Mouse (Mus musculus): Measurements from ENCODE around the gene Ptprn2. TPM values are rescaled to one million over a fixed set of nuclear protein-coding genes. Genes with fewer than 3 reads are reported as not detected.

Ptprn2 gene
- polyA plus RNA-seq, 1 experiment from 2014 or later: 0.08 TPM

- Histone ChIP-seq H3K9ac (ENCODE audit: low read depth, low read length) (no peak overlapping the region), H3K4me1 (ENCODE audit: control insufficient read depth, insufficient read depth, low read length) (no peaks in the 10 kb centered on the region), H3K27me3 (ENCODE audit: control insufficient read depth, insufficient read depth, low read length) (no peaks in the 10 kb centered on the region), H3K4me2 (replicated peaks; ENCODE audit: low read depth, low read length) (no peak overlapping the region), H3K27ac (ENCODE audit: low read depth, low read length) (no peak overlapping the region), H3K36me3 (ENCODE audit: control insufficient read depth, insufficient read depth, low read length) (no peaks in the 10 kb centered on the region), H3K4me3 (ENCODE audit: low read length) (no peak overlapping the region), H3K9me3 (ENCODE audit: control insufficient read depth, low read length) (no peaks in the 10 kb centered on the region)
- no peak for ATAC-seq (ENCODE audit: low FRiP score, low TSS enrichment)
- 86% methylated on average over 1 of the region's 1 CpGs for WGBS
These were observed 267.3 kb downstream of the Ptprn2 start for GRCm38 (mm10) chr12:116752784-116753183.

- H3K9ac ChIP-seq (ENCODE audit: low read depth, low read length): no peak overlapping the region
- no peak overlapping the region for H3K4me3 ChIP-seq (ENCODE audit: low read length)
- H3K4me1 ChIP-seq (ENCODE audit: control insufficient read depth, insufficient read depth, low read length): no peaks in the 10 kb centered on the region
- no peaks in the 10 kb centered on the region for H3K27me3 ChIP-seq (ENCODE audit: control insufficient read depth, insufficient read depth, low read length)
- no peak overlapping the region for H3K4me2 ChIP-seq (replicated peaks; ENCODE audit: low read depth, low read length)
- no peak for ATAC-seq (ENCODE audit: low FRiP score, low TSS enrichment)
- H3K9me3 ChIP-seq (ENCODE audit: control insufficient read depth, low read length): no peaks in the 10 kb centered on the region
- H3K36me3 ChIP-seq (ENCODE audit: control insufficient read depth, insufficient read depth, low read length): no peaks in the 10 kb centered on the region
- H3K27ac ChIP-seq (ENCODE audit: low read depth, low read length): no peak overlapping the region
These were observed 278.4 kb downstream of the Ptprn2 start for GRCm38 (mm10) chr12:116763961-116764360.

- Histone ChIP-seq H3K27me3 (ENCODE audit: control insufficient read depth, insufficient read depth, low read length) (no peaks in the 10 kb centered on the region), H3K27ac (ENCODE audit: low read depth, low read length) (no peak overlapping the region), H3K36me3 (ENCODE audit: control insufficient read depth, insufficient read depth, low read length) (no peaks in the 10 kb centered on the region), H3K4me1 (ENCODE audit: control insufficient read depth, insufficient read depth, low read length) (no peaks in the 10 kb centered on the region), H3K4me3 (ENCODE audit: low read length) (no peak overlapping the region), H3K9ac (ENCODE audit: low read depth, low read length) (no peak overlapping the region), H3K9me3 (ENCODE audit: control insufficient read depth, low read length) (no peaks in the 10 kb centered on the region), H3K4me2 (replicated peaks; ENCODE audit: low read depth, low read length) (no peak overlapping the region)
- WGBS: 87% methylated on average over 6 of the region's 6 CpGs
- no peak for ATAC-seq (ENCODE audit: low FRiP score, low TSS enrichment)
These were observed 285.4 kb downstream of the Ptprn2 start for GRCm38 (mm10) chr12:116770911-116771310.

GRCm38 (mm10) chr12:116771493-116771892 lies 286.0 kb downstream of the Ptprn2 start:
- Histone ChIP-seq H3K36me3 (ENCODE audit: control insufficient read depth, insufficient read depth, low read length) (no peaks in the 10 kb centered on the region), H3K4me1 (ENCODE audit: control insufficient read depth, insufficient read depth, low read length) (no peaks in the 10 kb centered on the region), H3K4me3 (ENCODE audit: low read length) (no peak overlapping the region), H3K9me3 (ENCODE audit: control insufficient read depth, low read length) (no peaks in the 10 kb centered on the region), H3K27ac (ENCODE audit: low read depth, low read length) (no peak overlapping the region), H3K4me2 (replicated peaks; ENCODE audit: low read depth, low read length) (no peak overlapping the region), H3K27me3 (ENCODE audit: control insufficient read depth, insufficient read depth, low read length) (no peaks in the 10 kb centered on the region), H3K9ac (ENCODE audit: low read depth, low read length) (no peak overlapping the region)
- ATAC-seq (ENCODE audit: low FRiP score, low TSS enrichment): no peak
- 73% methylated on average over 4 of the region's 4 CpGs for WGBS

- Histone ChIP-seq H3K27ac (ENCODE audit: low read depth, low read length) (no peak overlapping the region), H3K36me3 (ENCODE audit: control insufficient read depth, insufficient read depth, low read length) (no peaks in the 10 kb centered on the region), H3K4me3 (ENCODE audit: low read length) (no peak overlapping the region), H3K27me3 (ENCODE audit: control insufficient read depth, insufficient read depth, low read length) (no peaks in the 10 kb centered on the region), H3K4me2 (replicated peaks; ENCODE audit: low read depth, low read length) (no peak overlapping the region), H3K9ac (ENCODE audit: low read depth, low read length) (no peak overlapping the region), H3K4me1 (ENCODE audit: control insufficient read depth, insufficient read depth, low read length) (no peaks in the 10 kb centered on the region), H3K9me3 (ENCODE audit: control insufficient read depth, low read length) (no peaks in the 10 kb centered on the region)
- ATAC-seq (ENCODE audit: low FRiP score, low TSS enrichment): no peak
- WGBS: 38% methylated on average over 7 of the region's 7 CpGs
These were observed 286.6 kb downstream of the Ptprn2 start for GRCm38 (mm10) chr12:116772081-116772566.

- H3K9me3 ChIP-seq (ENCODE audit: control insufficient read depth, low read length): no peaks in the 10 kb centered on the region
- no peaks in the 10 kb centered on the region for H3K27me3 ChIP-seq (ENCODE audit: control insufficient read depth, insufficient read depth, low read length)
- H3K36me3 ChIP-seq (ENCODE audit: control insufficient read depth, insufficient read depth, low read length): no peaks in the 10 kb centered on the region
- H3K27ac ChIP-seq (ENCODE audit: low read depth, low read length): no peak overlapping the region
- WGBS: 86% methylated on average over 3 of the region's 3 CpGs
- ATAC-seq (ENCODE audit: low FRiP score, low TSS enrichment): no peak
- H3K9ac ChIP-seq (ENCODE audit: low read depth, low read length): no peak overlapping the region
- no peaks in the 10 kb centered on the region for H3K4me1 ChIP-seq (ENCODE audit: control insufficient read depth, insufficient read depth, low read length)
- no peak overlapping the region for H3K4me3 ChIP-seq (ENCODE audit: low read length)
- H3K4me2 ChIP-seq (replicated peaks; ENCODE audit: low read depth, low read length): no peak overlapping the region
These were observed 287.8 kb downstream of the Ptprn2 start for GRCm38 (mm10) chr12:116773344-116773743.

GRCm38 (mm10) chr12:116776447-116776846 lies 290.9 kb downstream of the Ptprn2 start:
- no peak overlapping the region for H3K27ac ChIP-seq (ENCODE audit: low read depth, low read length)
- no peaks in the 10 kb centered on the region for H3K27me3 ChIP-seq (ENCODE audit: control insufficient read depth, insufficient read depth, low read length)
- no peak overlapping the region for H3K4me2 ChIP-seq (replicated peaks; ENCODE audit: low read depth, low read length)
- no peaks in the 10 kb centered on the region for H3K4me1 ChIP-seq (ENCODE audit: control insufficient read depth, insufficient read depth, low read length)
- H3K36me3 ChIP-seq (ENCODE audit: control insufficient read depth, insufficient read depth, low read length): no peaks in the 10 kb centered on the region
- no peak overlapping the region for H3K4me3 ChIP-seq (ENCODE audit: low read length)
- WGBS: 93% methylated on average over 8 of the region's 8 CpGs
- no peaks in the 10 kb centered on the region for H3K9me3 ChIP-seq (ENCODE audit: control insufficient read depth, low read length)
- no peak overlapping the region for H3K9ac ChIP-seq (ENCODE audit: low read depth, low read length)
- no peak for ATAC-seq (ENCODE audit: low FRiP score, low TSS enrichment)

GRCm38 (mm10) chr12:116778095-116779090 lies 292.9 kb downstream of the Ptprn2 start:
- Histone ChIP-seq H3K4me2 (replicated peaks; ENCODE audit: low read depth, low read length) (no peak overlapping the region), H3K27me3 (ENCODE audit: control insufficient read depth, insufficient read depth, low read length) (no peaks in the 10 kb centered on the region), H3K4me1 (ENCODE audit: control insufficient read depth, insufficient read depth, low read length) (no peaks in the 10 kb centered on the region), H3K36me3 (ENCODE audit: control insufficient read depth, insufficient read depth, low read length) (no peaks in the 10 kb centered on the region), H3K4me3 (ENCODE audit: low read length) (no peak overlapping the region), H3K9me3 (ENCODE audit: control insufficient read depth, low read length) (no peaks in the 10 kb centered on the region), H3K27ac (ENCODE audit: low read depth, low read length) (no peak overlapping the region), H3K9ac (ENCODE audit: low read depth, low read length) (no peak overlapping the region)
- WGBS: 75% methylated on average over 4 of the region's 4 CpGs
- no peak for ATAC-seq (ENCODE audit: low FRiP score, low TSS enrichment)

GRCm38 (mm10) chr12:116780419-116780818 lies 294.9 kb downstream of the Ptprn2 start:
- ATAC-seq (ENCODE audit: low FRiP score, low TSS enrichment): no peak
- Histone ChIP-seq H3K4me2 (replicated peaks; ENCODE audit: low read depth, low read length) (no peak overlapping the region), H3K4me1 (ENCODE audit: control insufficient read depth, insufficient read depth, low read length) (no peaks in the 10 kb centered on the region), H3K36me3 (ENCODE audit: control insufficient read depth, insufficient read depth, low read length) (no peaks in the 10 kb centered on the region), H3K4me3 (ENCODE audit: low read length) (no peak overlapping the region), H3K27me3 (ENCODE audit: control insufficient read depth, insufficient read depth, low read length) (no peaks in the 10 kb centered on the region), H3K27ac (ENCODE audit: low read depth, low read length) (no peak overlapping the region), H3K9ac (ENCODE audit: low read depth, low read length) (no peak overlapping the region), H3K9me3 (ENCODE audit: control insufficient read depth, low read length) (no peaks in the 10 kb centered on the region)
- WGBS: 86% methylated on average over 1 of the region's 1 CpGs
